Mouse (Mus musculus) spleen, adult 2 months (tissue): ENCODE measurements around the gene Rnf10. TPM values are rescaled to one million over a fixed set of nuclear protein-coding genes. Genes with fewer than 3 reads are reported as not detected.
A peak's percentile ranks its signal among the peaks of the same experiment; 100 is the strongest.

Source experiments
- DNase-seq, 2 experiments: peaks; one replicate each; pipeline versions ENCODE4 v3.0.0 to v3.0.0-alpha.2; 2012 to 2021; ENCODE audit warnings: low spot score in 2 of 2, low read depth in 1 of 2
- H3K27ac ChIP-seq: fragments of 200-500 bp; 2 replicates; pipeline ENCODE4 v1.5.1; 2012; ENCODE audit warnings: low read length, inconsistent platforms; ENCODE audit not compliant: insufficient read depth
- H3K27me3 ChIP-seq: fragments of 200-500 bp; 2 replicates; pipeline ENCODE4 v1.6.1; 2012; ENCODE audit warnings: mild to moderate bottlenecking, moderate library complexity, low read length, inconsistent platforms; ENCODE audit not compliant: control insufficient read depth, insufficient read depth
- H3K36me3 ChIP-seq: fragments of 200-500 bp; 2 replicates; pipeline ENCODE4 v1.6.1; 2012; ENCODE audit warnings: mild to moderate bottlenecking, low read length, inconsistent platforms; ENCODE audit not compliant: control insufficient read depth, insufficient read depth
- H3K4me1 ChIP-seq: fragments of 200-500 bp; 2 replicates; pipeline ENCODE4 v1.6.1; 2011; ENCODE audit warnings: inconsistent platforms; ENCODE audit not compliant: control insufficient read depth, insufficient read depth, insufficient read length
- H3K4me3 ChIP-seq: fragments of 200-500 bp; 2 replicates; pipeline ENCODE4 v1.5.1; 2011; ENCODE audit warnings: mild to moderate bottlenecking, inconsistent platforms; ENCODE audit not compliant: insufficient read depth, insufficient read length; ENCODE audit errors: extremely low read depth
- CTCF ChIP-seq: fragments of 200-500 bp; IDR thresholded peaks from 2 replicates; pipeline ENCODE4 v1.5.1; 2011; ENCODE audit warnings: mild to moderate bottlenecking, inconsistent platforms; ENCODE audit not compliant: insufficient read depth, insufficient read length, insufficient replicate concordance; ENCODE audit errors: extremely low read depth
- POLR2A ChIP-seq: fragments of 200-500 bp; IDR thresholded peaks from 2 replicates; pipeline ENCODE4 v1.6.1; 2011; ENCODE audit warnings: low read depth, low read length, inconsistent platforms
- WGBS: fragments of 180-500 bp; shearing (Covaris S2); methylation state at CpG from one replicate; pipeline ENCODE4 v1.1.7; 2018; 5-methylcytosine and 5-hydroxymethylcytosine counted together
- polyA plus RNA-seq: library from polyadenylated mRNA; depleted of rRNA; stranded (reverse); fragments of >200 nt; gene quantifications from 2 replicates; pipeline ENCODE4 v1.2.3, GENCODE M21; 2012

Rnf10 gene
- polyA plus RNA-seq, 1 experiment: 125 TPM

DNA sequence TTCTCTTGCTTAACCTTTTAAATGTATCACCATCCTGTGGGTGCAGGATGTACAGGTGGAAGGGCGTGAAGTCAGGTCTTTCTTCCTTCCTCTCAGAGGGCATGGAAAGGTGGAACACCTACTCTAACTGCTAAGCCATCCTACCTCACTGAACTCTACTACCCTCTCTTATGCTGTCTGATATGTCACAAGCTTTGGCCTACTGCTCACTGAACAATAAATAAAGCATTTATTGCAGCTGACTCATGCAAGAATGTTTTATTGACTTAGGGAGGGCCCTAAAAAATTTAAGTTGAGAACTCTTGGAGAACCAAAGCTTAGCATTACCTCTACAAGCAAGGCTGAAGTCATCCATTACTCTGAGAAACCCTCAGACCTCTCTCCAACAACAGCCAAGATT lies 2.7 kb downstream of the Rnf10 start:
- no peak overlapping the region for H3K27ac ChIP-seq
- 0 out of 2 replicates have a peak, but pooled peaks cover 2% of the 10 kb centered on the region for H3K36me3 ChIP-seq
- TF ChIP-seq CTCF (no peak), POLR2A (no peak)
- peaks cover 6% of the 10 kb centered on the region; the same call in 1 of the 2 replicates for H3K4me1 ChIP-seq
- H3K27me3 ChIP-seq: no peaks in the 10 kb centered on the region
- no peak for DNase-seq
- WGBS: 86% methylated on average over 1 of the region's 1 CpGs
- H3K4me3 ChIP-seq: no peak overlapping the region

- TF ChIP-seq POLR2A: no peak
- no peak for TF ChIP-seq CTCF
- peaks cover 6% of the 10 kb centered on the region; the same call in 1 of the 2 replicates for H3K4me1 ChIP-seq
- no peak for DNase-seq
- 0 out of 2 replicates have a peak, but pooled peaks cover 2% of the 10 kb centered on the region for H3K36me3 ChIP-seq
- H3K27me3 ChIP-seq: no peaks in the 10 kb centered on the region
- 35% methylated on average over 3 of the region's 3 CpGs for WGBS
- no peak overlapping the region for H3K4me3 ChIP-seq
- no peak overlapping the region for H3K27ac ChIP-seq
These were observed 4.4 kb downstream of the Rnf10 start for GRCm38 (mm10) chr5:115268266-115268665.

- peaks cover 5% of the 10 kb centered on the region; the same call in 1 of the 2 replicates for H3K36me3 ChIP-seq
- 82% methylated on average over 3 of the region's 3 CpGs for WGBS
- H3K27me3 ChIP-seq: no peaks in the 10 kb centered on the region
- H3K4me3 ChIP-seq: no peak overlapping the region
- peak overlapping the region; percentile 58; the same call in 1 of the 2 replicates for H3K27ac ChIP-seq
- no peak for DNase-seq
- peaks cover 6% of the 10 kb centered on the region; the same call in 1 of the 2 replicates for H3K4me1 ChIP-seq
- TF ChIP-seq CTCF: no peak
- no peak for TF ChIP-seq POLR2A
These were observed 5.1 kb downstream of the Rnf10 start for GRCm38 (mm10) chr5:115267469-115268045.

DNA sequence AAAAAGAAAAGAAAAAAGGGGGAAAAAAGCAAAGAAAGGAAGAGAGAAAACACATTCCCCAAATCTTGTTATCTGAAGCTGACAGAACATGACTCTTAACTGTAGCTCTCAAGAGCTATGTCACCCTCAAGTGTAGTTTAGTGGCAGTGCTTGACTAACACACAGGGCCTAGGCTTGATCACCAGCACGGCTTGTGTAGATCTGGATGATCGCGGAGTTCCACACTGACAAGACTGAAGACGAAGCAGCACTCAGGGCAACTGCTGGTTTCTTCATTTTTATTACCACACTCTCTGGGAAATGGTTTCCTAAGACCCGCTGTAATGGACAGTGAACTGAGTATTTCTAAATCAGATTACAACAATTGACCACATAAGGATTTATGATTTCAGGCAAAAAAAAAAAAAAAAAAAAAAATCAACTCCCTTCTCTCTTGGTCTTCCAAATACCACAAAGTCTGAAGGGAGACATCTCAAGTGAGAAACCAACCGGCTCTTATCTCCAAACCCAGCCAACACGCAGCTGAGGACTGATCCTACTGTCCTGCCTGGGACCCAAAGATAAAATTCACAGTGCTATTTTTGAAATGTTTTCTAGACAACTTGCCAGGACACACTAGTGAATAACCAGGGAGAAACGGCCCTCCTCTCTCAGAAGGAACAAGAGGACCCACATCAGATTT lies 5.8 kb downstream of the Rnf10 start:
- Histone ChIP-seq H3K36me3 (peaks cover 6% of the 10 kb centered on the region; the same call in 1 of the 2 replicates), H3K4me3 (no peak overlapping the region), H3K27me3 (no peaks in the 10 kb centered on the region), H3K27ac (no peak overlapping the region), H3K4me1 (peaks cover 6% of the 10 kb centered on the region; the same call in 1 of the 2 replicates)
- no peak for DNase-seq
- TF ChIP-seq CTCF: no peak
- no peak for TF ChIP-seq POLR2A
- 78% methylated on average over 8 of the region's 8 CpGs for WGBS

GRCm38 (mm10) chr5:115266340-115266739 lies 6.4 kb downstream of the Rnf10 start:
- 83% methylated on average over 5 of the region's 5 CpGs for WGBS
- no peaks in the 10 kb centered on the region for H3K27me3 ChIP-seq
- TF ChIP-seq CTCF (no peak), POLR2A (no peak)
- no peak for DNase-seq
- no peak overlapping the region for H3K27ac ChIP-seq
- H3K36me3 ChIP-seq: peaks cover 6% of the 10 kb centered on the region
- no peak overlapping the region for H3K4me3 ChIP-seq
- peaks cover 6% of the 10 kb centered on the region; the same call in 1 of the 2 replicates for H3K4me1 ChIP-seq

GRCm38 (mm10) chr5:115262502-115263291 lies 10.0 kb downstream of the Rnf10 start:
- Histone ChIP-seq H3K27me3 (no peaks in the 10 kb centered on the region), H3K36me3 (peaks cover 22% of the 10 kb centered on the region), H3K27ac (no peak overlapping the region), H3K4me3 (no peak overlapping the region), H3K4me1 (no peaks in the 10 kb centered on the region; the same call in 1 of the 2 replicates)
- no peak for TF ChIP-seq POLR2A
- no peak for TF ChIP-seq CTCF
- DNase-seq: no peak
- 94% methylated on average over 14 of the region's 14 CpGs for WGBS
